10 mouse cellular contexts compared by ENCODE assay signal in genomic region chr11:75318351-75319221, GRCm38 (mm10). TPM values are rescaled to one million over a fixed set of nuclear protein-coding genes. Genes with fewer than 3 reads are reported as not detected.
A peak's percentile ranks its signal among the peaks of the same experiment; 100 is the strongest.
DNase-seq lines count a peak whose midpoint lies in the region; ATAC-seq and TF ChIP-seq lines count a peak whose summit lies in the region.
"Had no signal": no experiment of that assay in that cellular context is flagged by ENCODE, and none has a peak within 500 bp of the region (broad histone marks: within the 10 kb centered on the region; RNA-seq: fewer than 3 reads in every experiment).

No protein-coding gene starts in this region.

- H3K9ac ChIP-seq in liver, embryonic 14.5 days (replicated peaks) = no peak overlapping the region
- H3K9ac ChIP-seq in liver, embryonic 12.5 days = no peak overlapping the region
- H3K9ac ChIP-seq in forebrain, postnatal 0 days = no peak overlapping the region

- peaks cover 8 to 18% of the 10 kb centered on the region in 2 experiments for H3K4me1 ChIP-seq in liver, embryonic 14.5 days (replicated peaks; ENCODE audit: control insufficient read depth in 2 of 2, insufficient read depth in 2 of 2, low read length in 1 of 2)
- peaks cover 50% of the 10 kb centered on the region for H3K4me1 ChIP-seq in liver, embryonic 12.5 days
- peaks cover 6% of the 10 kb centered on the region; the same call in 1 of the 2 replicates for H3K4me1 ChIP-seq in forebrain, postnatal 0 days (ENCODE audit: insufficient read depth)
- peaks cover 37% of the 10 kb centered on the region for H3K4me1 ChIP-seq in thymus, adult 2 months (replicated peaks; ENCODE audit: control insufficient read depth, insufficient read depth, low read length)

- WGBS in liver, embryonic 14.5 days (ENCODE audit: insufficient replicate concordance) = 73% methylated on average over 14 of the region's 14 CpGs
- 71% methylated on average over 14 of the region's 14 CpGs for WGBS in liver, embryonic 12.5 days (ENCODE audit: insufficient replicate concordance)
- 48% methylated on average over 14 of the region's 14 CpGs for WGBS in forebrain, postnatal 0 days
- 14% methylated on average over 14 of the region's 14 CpGs for WGBS in thymus, adult 2 months

- H3K9me3 ChIP-seq in liver, embryonic 14.5 days (ENCODE audit: control insufficient read depth, low read length) = no peaks in the 10 kb centered on the region
- H3K9me3 ChIP-seq in liver, embryonic 12.5 days (replicated peaks) = no peaks in the 10 kb centered on the region
- H3K9me3 ChIP-seq in forebrain, postnatal 0 days (ENCODE audit: low read length) = no peaks in the 10 kb centered on the region

- no peak for DNase-seq in liver, embryonic 14.5 days (ENCODE audit: low read depth in 3 of 3, low spot score in 3 of 3)
- peak; percentile 81 for DNase-seq in T-cell, adult 2 months (ENCODE audit: low spot score)
- peak; percentile 45 for DNase-seq in forebrain, postnatal 0 days
- DNase-seq in thymus, adult 2 months = peak; percentile 70
- DNase-seq in cerebellum, adult 11-12 months = no peak
- DNase-seq in left cerebral cortex, postnatal 10 days (ENCODE audit: extremely low spot score in 1 of 2, low spot score in 2 of 2) = no peak
- DNase-seq: adrenal gland, postnatal 36 days; layer of hippocampus, postnatal 36 days; right cerebral cortex, postnatal 4 days had no signal

- TF ChIP-seq EP300 in liver, embryonic 14.5 days (IDR thresholded peaks at IDR 0.05; ENCODE audit: low read depth) = no peak

- no peak for TF ChIP-seq POLR2A in thymus, adult 2 months (IDR thresholded peaks at IDR 0.05; ENCODE audit: control insufficient read depth, extremely low read depth, insufficient read depth, low read length, poor library complexity)

- no peak overlapping the region for H3K27ac ChIP-seq in liver, embryonic 14.5 days
- no peak overlapping the region for H3K27ac ChIP-seq in liver, embryonic 12.5 days
- peak overlapping the region; percentile 62 for H3K27ac ChIP-seq in forebrain, postnatal 0 days (ENCODE audit: low read depth, low read length)
- H3K27ac ChIP-seq in thymus, adult 2 months (ENCODE audit: control insufficient read depth, insufficient read depth, low read length) = peak overlapping the region; percentile 96

- no peak for ATAC-seq in liver, embryonic 14.5 days (ENCODE audit: insufficient read depth)
- ATAC-seq in liver, embryonic 12.5 days = no peak
- peak; percentile 76 for ATAC-seq in forebrain, postnatal 0 days

- H3K4me2 ChIP-seq in liver, embryonic 14.5 days (ENCODE audit: low read depth) = peak overlapping the region; percentile 11; the same call in 1 of the 2 replicates
- no peak overlapping the region for H3K4me2 ChIP-seq in liver, embryonic 12.5 days
- H3K4me2 ChIP-seq in forebrain, postnatal 0 days (ENCODE audit: low read depth) = no peak overlapping the region

- no peaks in the 10 kb centered on the region for H3K27me3 ChIP-seq in liver, embryonic 14.5 days (ENCODE audit: control insufficient read depth, insufficient read depth, low read length)
- H3K27me3 ChIP-seq in liver, embryonic 12.5 days (replicated peaks) = no peaks in the 10 kb centered on the region
- H3K27me3 ChIP-seq in forebrain, postnatal 0 days (ENCODE audit: insufficient read depth, low read length) = no peaks in the 10 kb centered on the region
- H3K27me3 ChIP-seq in thymus, adult 2 months (ENCODE audit: control insufficient read depth, insufficient read depth, low read length) = no peaks in the 10 kb centered on the region

- intact Hi-C loops in left cerebral cortex, postnatal 10 days (cut with DNase I) = no loop called here

- H3K4me3 ChIP-seq in liver, embryonic 14.5 days (ENCODE audit: insufficient read depth in 1 of 2, low read depth in 2 of 2, low read length in 2 of 2) = no peak overlapping the region
- no peak overlapping the region for H3K4me3 ChIP-seq in liver, embryonic 12.5 days
- H3K4me3 ChIP-seq in forebrain, postnatal 0 days (ENCODE audit: low read depth, low read length) = no peak overlapping the region
- peak overlapping the region; percentile 30 for H3K4me3 ChIP-seq in thymus, adult 2 months (ENCODE audit: control insufficient read depth, insufficient read depth, low read length)

- no peak for TF ChIP-seq CTCF in liver, embryonic 14.5 days (IDR thresholded peaks at IDR 0.05; ENCODE audit: low read depth)
- no peak for TF ChIP-seq CTCF in forebrain, postnatal 0 days (IDR thresholded peaks at IDR 0.05; ENCODE audit: low read depth)
- TF ChIP-seq CTCF in thymus, adult 2 months (IDR thresholded peaks at IDR 0.05; ENCODE audit: borderline replicate concordance, control insufficient read depth, extremely low read depth, insufficient read depth, low read length, poor library complexity) = no peak

- peaks cover 35% of the 10 kb centered on the region for H3K36me3 ChIP-seq in liver, embryonic 14.5 days (replicated peaks; ENCODE audit: control insufficient read depth, insufficient read depth, low read depth)
- H3K36me3 ChIP-seq in liver, embryonic 12.5 days = peaks cover 63% of the 10 kb centered on the region
- peaks cover 10% of the 10 kb centered on the region; the same call in 1 of the 2 replicates for H3K36me3 ChIP-seq in forebrain, postnatal 0 days (ENCODE audit: insufficient read depth)
- H3K36me3 ChIP-seq in thymus, adult 2 months (ENCODE audit: control insufficient read depth, insufficient read depth, low read length) = peaks cover 18% of the 10 kb centered on the region

RNA-seq across cellular contexts. Expression of gene Rpa1, which starts 29.5 kb away (rescaled TPM):
- 29.6 and 55.3 TPM in 2 replicates for polyA plus RNA-seq in liver, embryonic 14.5 days (2012; rRNA removed)
- polyA plus RNA-seq in liver, embryonic 14.5 days (2014; fragmentation: Nextera tagmentation; extraction: Ambion mirVana) = 93.2 and 102 TPM in 2 replicates
- polyA plus RNA-seq in liver, embryonic 12.5 days (2016; fragmentation: Nextera tagmentation; extraction: Ambion mirVana) = 143 and 149 TPM in 2 replicates
- total RNA-seq in forebrain, postnatal 0 days (2014; rRNA removed) = 41.6 and 58.5 TPM in 2 replicates
- polyA plus RNA-seq in forebrain, postnatal 0 days (2015; fragmentation: Nextera tagmentation; extraction: Ambion mirVana) = 50.1 and 54.1 TPM in 2 replicates
- polyA plus RNA-seq in thymus, adult 2 months (2012; rRNA removed) = 62.8 and 93.9 TPM in 2 replicates
- total RNA-seq in left cerebral cortex, postnatal 10 days (2021) = 10 to 100 TPM; 42.4 TPM

RNA-seq across cellular contexts. Expression of gene Smyd4, which starts 29.6 kb away (rescaled TPM):
- polyA plus RNA-seq in liver, embryonic 14.5 days (2012; rRNA removed) = 1.8 and 2.2 TPM in 2 replicates
- 2.7 and 3.1 TPM in 2 replicates for polyA plus RNA-seq in liver, embryonic 14.5 days (2014; fragmentation: Nextera tagmentation; extraction: Ambion mirVana)
- polyA plus RNA-seq in liver, embryonic 12.5 days (2016; fragmentation: Nextera tagmentation; extraction: Ambion mirVana) = 6.9 and 8.6 TPM in 2 replicates
- total RNA-seq in forebrain, postnatal 0 days (2014; rRNA removed) = 20.8 and 28.8 TPM in 2 replicates
- 13.9 and 21.5 TPM in 2 replicates for polyA plus RNA-seq in forebrain, postnatal 0 days (2015; fragmentation: Nextera tagmentation; extraction: Ambion mirVana)
- polyA plus RNA-seq in thymus, adult 2 months (2012; rRNA removed) = 5.6 and 7.8 TPM in 2 replicates
- total RNA-seq in left cerebral cortex, postnatal 10 days (2021) = 10 to 100 TPM; 11.6 to 13.7 TPM

Comparison
In these comparisons a context has a peak if more than half of its experiments do, and no peak if none do; other contexts are left out.
1. DNase-seq: peak in T-cell, adult 2 months (single experiment), forebrain, postnatal 0 days (single experiment) and thymus, adult 2 months (single experiment); none in liver, embryonic 14.5 days (0 of 3), cerebellum, adult 11-12 months (single experiment) and left cerebral cortex, postnatal 10 days (0 of 2).
2. H3K27ac ChIP-seq: peak in forebrain, postnatal 0 days (single experiment) and thymus, adult 2 months (single experiment); none in liver, embryonic 14.5 days (single experiment) and liver, embryonic 12.5 days (single experiment).